Mouse (Mus musculus): ENCODE results near the gene Gm3336. TPM values are rescaled to one million over a fixed set of nuclear protein-coding genes. Genes with fewer than 3 reads are reported as not detected.

Gene Gm3336
- polyA plus RNA-seq, 1 experiment from 2014 or later: not detected

- no peak for ATAC-seq (ENCODE audit: insufficient number of reproducible peaks, insufficient read depth, low FRiP score, low TSS enrichment, low read depth)
- H3K27ac ChIP-seq: no peak overlapping the region
- no peak overlapping the region for H3K9ac ChIP-seq
- H3K4me2 ChIP-seq: no peak overlapping the region
- H3K9me3 ChIP-seq: no peaks in the 10 kb centered on the region
- no peaks in the 10 kb centered on the region for H3K36me3 ChIP-seq
- peaks cover 90% of the 10 kb centered on the region for H3K27me3 ChIP-seq
- H3K4me1 ChIP-seq: peaks cover 17% of the 10 kb centered on the region
- WGBS: 60% methylated on average over 11 of the region's 11 CpGs
- no peak overlapping the region for H3K4me3 ChIP-seq
Observed at GRCm38 (mm10) chr8:70742176-70742575, 23.8 kb downstream of the Gm3336 start.

- peak overlapping the region; percentile 53 for H3K4me2 ChIP-seq
- H3K9me3 ChIP-seq: no peaks in the 10 kb centered on the region
- H3K9ac ChIP-seq: peak overlapping the region; percentile 44; the same call in 1 of the 2 replicates
- H3K4me1 ChIP-seq: peaks cover 17% of the 10 kb centered on the region
- H3K36me3 ChIP-seq: no peaks in the 10 kb centered on the region
- no peak for ATAC-seq (ENCODE audit: insufficient number of reproducible peaks, insufficient read depth, low FRiP score, low TSS enrichment, low read depth)
- H3K27ac ChIP-seq: no peak overlapping the region
- H3K27me3 ChIP-seq: peaks cover 90% of the 10 kb centered on the region
- H3K4me3 ChIP-seq: peak overlapping the region; percentile 32
- 1% methylated on average over 38 of the region's 38 CpGs for WGBS
Observed at GRCm38 (mm10) chr8:70742981-70743655, 24.8 kb downstream of the Gm3336 start.

GRCm38 (mm10) chr8:70743656-70744590, 25.6 kb downstream of the Gm3336 start:
- Histone ChIP-seq H3K9ac (peak overlapping the region; percentile 58), H3K27me3 (peaks cover 91% of the 10 kb centered on the region), H3K4me1 (peaks cover 17% of the 10 kb centered on the region), H3K36me3 (no peaks in the 10 kb centered on the region), H3K27ac (no peak overlapping the region), H3K9me3 (no peaks in the 10 kb centered on the region), H3K4me3 (peak overlapping the region; percentile 32), H3K4me2 (peak overlapping the region; percentile 53)
- WGBS: 2% methylated on average over 48 of the region's 48 CpGs
- 0 out of 2 replicates have a peak, but pooled peaks have one; percentile 21 for ATAC-seq (ENCODE audit: insufficient number of reproducible peaks, insufficient read depth, low FRiP score, low TSS enrichment, low read depth)

- Histone ChIP-seq H3K9ac (no peak overlapping the region), H3K27ac (no peak overlapping the region), H3K27me3 (peaks cover 95% of the 10 kb centered on the region), H3K4me3 (no peak overlapping the region), H3K4me1 (peaks cover 17% of the 10 kb centered on the region), H3K36me3 (no peaks in the 10 kb centered on the region), H3K4me2 (no peak overlapping the region), H3K9me3 (no peaks in the 10 kb centered on the region)
- WGBS: 55% methylated on average over 11 of the region's 11 CpGs
- no peak for ATAC-seq (ENCODE audit: insufficient number of reproducible peaks, insufficient read depth, low FRiP score, low TSS enrichment, low read depth)
Observed at GRCm38 (mm10) chr8:70744806-70745205, 26.5 kb downstream of the Gm3336 start.

GRCm38 (mm10) chr8:70745691-70746220, 27.4 kb downstream of the Gm3336 start:
- 59% methylated on average over 19 of the region's 19 CpGs for WGBS
- ATAC-seq (ENCODE audit: insufficient number of reproducible peaks, insufficient read depth, low FRiP score, low TSS enrichment, low read depth): no peak
- Histone ChIP-seq H3K4me2 (no peak overlapping the region), H3K4me3 (no peak overlapping the region), H3K27me3 (peaks cover 87% of the 10 kb centered on the region), H3K27ac (no peak overlapping the region), H3K36me3 (no peaks in the 10 kb centered on the region), H3K9me3 (no peaks in the 10 kb centered on the region), H3K9ac (no peak overlapping the region), H3K4me1 (peaks cover 17% of the 10 kb centered on the region)

GRCm38 (mm10) chr8:70746676-70747075, 28.3 kb downstream of the Gm3336 start:
- 72% methylated on average over 9 of the region's 9 CpGs for WGBS
- H3K9me3 ChIP-seq: no peaks in the 10 kb centered on the region
- H3K36me3 ChIP-seq: no peaks in the 10 kb centered on the region
- no peak for ATAC-seq (ENCODE audit: insufficient number of reproducible peaks, insufficient read depth, low FRiP score, low TSS enrichment, low read depth)
- H3K27ac ChIP-seq: no peak overlapping the region
- peaks cover 17% of the 10 kb centered on the region for H3K4me1 ChIP-seq
- H3K4me2 ChIP-seq: no peak overlapping the region
- H3K9ac ChIP-seq: no peak overlapping the region
- H3K27me3 ChIP-seq: peaks cover 78% of the 10 kb centered on the region
- H3K4me3 ChIP-seq: no peak overlapping the region

- WGBS: 82% methylated on average over 18 of the region's 18 CpGs
- no peak for ATAC-seq (ENCODE audit: insufficient number of reproducible peaks, insufficient read depth, low FRiP score, low TSS enrichment, low read depth)
- no peaks in the 10 kb centered on the region for H3K9me3 ChIP-seq
- H3K9ac ChIP-seq: no peak overlapping the region
- H3K4me1 ChIP-seq: peaks cover 17% of the 10 kb centered on the region
- peaks cover 71% of the 10 kb centered on the region for H3K27me3 ChIP-seq
- H3K4me2 ChIP-seq: no peak overlapping the region
- no peak overlapping the region for H3K4me3 ChIP-seq
- H3K27ac ChIP-seq: no peak overlapping the region
- no peaks in the 10 kb centered on the region for H3K36me3 ChIP-seq
Observed at GRCm38 (mm10) chr8:70747211-70747890, 29.0 kb downstream of the Gm3336 start.

- Histone ChIP-seq H3K9ac (no peak overlapping the region), H3K4me1 (peaks cover 15% of the 10 kb centered on the region), H3K36me3 (no peaks in the 10 kb centered on the region), H3K9me3 (no peaks in the 10 kb centered on the region), H3K27me3 (peaks cover 60% of the 10 kb centered on the region), H3K4me2 (no peak overlapping the region), H3K27ac (no peak overlapping the region), H3K4me3 (no peak overlapping the region)
- ATAC-seq (ENCODE audit: insufficient number of reproducible peaks, insufficient read depth, low FRiP score, low TSS enrichment, low read depth): no peak
- 89% methylated on average over 23 of the region's 23 CpGs for WGBS
Observed at GRCm38 (mm10) chr8:70748246-70749096, 30.1 kb downstream of the Gm3336 start.

- WGBS: 78% methylated on average over 19 of the region's 19 CpGs
- no peaks in the 10 kb centered on the region for H3K36me3 ChIP-seq
- no peak overlapping the region for H3K4me3 ChIP-seq
- no peak overlapping the region for H3K4me2 ChIP-seq
- no peak overlapping the region for H3K27ac ChIP-seq
- peaks cover 52% of the 10 kb centered on the region for H3K27me3 ChIP-seq
- ATAC-seq (ENCODE audit: insufficient number of reproducible peaks, insufficient read depth, low FRiP score, low TSS enrichment, low read depth): no peak
- no peaks in the 10 kb centered on the region for H3K9me3 ChIP-seq
- peaks cover 9% of the 10 kb centered on the region for H3K4me1 ChIP-seq
- no peak overlapping the region for H3K9ac ChIP-seq
Observed at GRCm38 (mm10) chr8:70749097-70749674, 30.8 kb downstream of the Gm3336 start.

- WGBS: 78% methylated on average over 13 of the region's 13 CpGs
- H3K9ac ChIP-seq: no peak overlapping the region
- H3K4me1 ChIP-seq: peaks cover 11% of the 10 kb centered on the region
- H3K4me3 ChIP-seq: no peak overlapping the region
- H3K4me2 ChIP-seq: no peak overlapping the region
- H3K27me3 ChIP-seq: peaks cover 42% of the 10 kb centered on the region
- H3K27ac ChIP-seq: no peak overlapping the region
- no peaks in the 10 kb centered on the region for H3K36me3 ChIP-seq
- H3K9me3 ChIP-seq: no peaks in the 10 kb centered on the region
- no peak for ATAC-seq (ENCODE audit: insufficient number of reproducible peaks, insufficient read depth, low FRiP score, low TSS enrichment, low read depth)
Observed at GRCm38 (mm10) chr8:70750128-70750680, 31.9 kb downstream of the Gm3336 start.

Measured in embryonic facial prominence, embryonic 13.5 days (tissue).